Mouse (Mus musculus): ENCODE measurements around the gene Aqp9. TPM values are rescaled to one million over a fixed set of nuclear protein-coding genes. Genes with fewer than 3 reads are reported as not detected.

Gene Aqp9
- polyA plus RNA-seq, 1 experiment from 2014 or later: 7.5 TPM

GRCm38 (mm10) chr9:71202265-71202664, 33.8 kb upstream of the Aqp9 start:
- 53% methylated on average over 4 of the region's 4 CpGs for WGBS (ENCODE audit: insufficient replicate concordance)
- Histone ChIP-seq H3K4me1 (ENCODE audit: control insufficient read depth, low read depth, low read length) (no peaks in the 10 kb centered on the region), H3K4me3 (ENCODE audit: low read depth, low read length) (no peak overlapping the region), H3K4me2 (ENCODE audit: low read depth, low read length) (no peak overlapping the region), H3K27me3 (ENCODE audit: control insufficient read depth, insufficient read depth, low read depth, low read length) (no peaks in the 10 kb centered on the region), H3K36me3 (ENCODE audit: control insufficient read depth, insufficient read depth) (no peaks in the 10 kb centered on the region), H3K27ac (ENCODE audit: low read length) (no peak overlapping the region), H3K9me3 (replicated peaks; ENCODE audit: control insufficient read depth, low read length) (no peaks in the 10 kb centered on the region), H3K9ac (ENCODE audit: low read depth, low read length) (no peak overlapping the region)
- ATAC-seq (ENCODE audit: low read depth): no peak

- no peaks in the 10 kb centered on the region for H3K9me3 ChIP-seq (replicated peaks; ENCODE audit: control insufficient read depth, low read length)
- H3K9ac ChIP-seq (ENCODE audit: low read depth, low read length): no peak overlapping the region
- no peak overlapping the region for H3K4me3 ChIP-seq (ENCODE audit: low read depth, low read length)
- no peaks in the 10 kb centered on the region for H3K36me3 ChIP-seq (ENCODE audit: control insufficient read depth, insufficient read depth)
- no peaks in the 10 kb centered on the region for H3K27me3 ChIP-seq (ENCODE audit: control insufficient read depth, insufficient read depth, low read depth, low read length)
- H3K4me2 ChIP-seq (ENCODE audit: low read depth, low read length): no peak overlapping the region
- no peaks in the 10 kb centered on the region for H3K4me1 ChIP-seq (ENCODE audit: control insufficient read depth, low read depth, low read length)
- ATAC-seq (ENCODE audit: low read depth): no peak
- WGBS (ENCODE audit: insufficient replicate concordance): 39% methylated on average over 5 of the region's 5 CpGs
- no peak overlapping the region for H3K27ac ChIP-seq (ENCODE audit: low read length)
These were observed 30.3 kb upstream of the Aqp9 start for GRCm38 (mm10) chr9:71198826-71199225.

- no peaks in the 10 kb centered on the region for H3K36me3 ChIP-seq (ENCODE audit: control insufficient read depth, insufficient read depth)
- peak overlapping the region; percentile 62 for H3K4me2 ChIP-seq (ENCODE audit: low read depth, low read length)
- peak overlapping the region; percentile 44 for H3K9ac ChIP-seq (ENCODE audit: low read depth, low read length)
- WGBS (ENCODE audit: insufficient replicate concordance): 2% methylated on average over 12 of the region's 12 CpGs
- no peaks in the 10 kb centered on the region for H3K27me3 ChIP-seq (ENCODE audit: control insufficient read depth, insufficient read depth, low read depth, low read length)
- peaks cover 25% of the 10 kb centered on the region for H3K4me1 ChIP-seq (ENCODE audit: control insufficient read depth, low read depth, low read length)
- peak; percentile 91 for ATAC-seq (ENCODE audit: low read depth)
- peak overlapping the region; percentile 34 for H3K4me3 ChIP-seq (ENCODE audit: low read depth, low read length)
- H3K27ac ChIP-seq (ENCODE audit: low read length): peak overlapping the region; percentile 39; the same call in 1 of the 2 replicates
- no peaks in the 10 kb centered on the region for H3K9me3 ChIP-seq (replicated peaks; ENCODE audit: control insufficient read depth, low read length)
These were observed 20.3 kb upstream of the Aqp9 start for GRCm38 (mm10) chr9:71188647-71189415.

GRCm38 (mm10) chr9:71187396-71187795, 18.9 kb upstream of the Aqp9 start:
- Histone ChIP-seq H3K9ac (ENCODE audit: low read depth, low read length) (no peak overlapping the region), H3K4me1 (ENCODE audit: control insufficient read depth, low read depth, low read length) (peaks cover 25% of the 10 kb centered on the region), H3K27me3 (ENCODE audit: control insufficient read depth, insufficient read depth, low read depth, low read length) (no peaks in the 10 kb centered on the region), H3K4me3 (ENCODE audit: low read depth, low read length) (no peak overlapping the region), H3K9me3 (replicated peaks; ENCODE audit: control insufficient read depth, low read length) (no peaks in the 10 kb centered on the region), H3K4me2 (ENCODE audit: low read depth, low read length) (no peak overlapping the region), H3K27ac (ENCODE audit: low read length) (no peak overlapping the region), H3K36me3 (ENCODE audit: control insufficient read depth, insufficient read depth) (no peaks in the 10 kb centered on the region)
- WGBS (ENCODE audit: insufficient replicate concordance): 28% methylated on average over 7 of the region's 7 CpGs
- no peak for ATAC-seq (ENCODE audit: low read depth)

- WGBS (ENCODE audit: insufficient replicate concordance): 63% methylated on average over 2 of the region's 2 CpGs
- no peak overlapping the region for H3K4me3 ChIP-seq (ENCODE audit: low read depth, low read length)
- ATAC-seq (ENCODE audit: low read depth): peak; percentile 59
- 0 out of 2 replicates have a peak overlapping the region, but pooled peaks have one; percentile 23 for H3K27ac ChIP-seq (ENCODE audit: low read length)
- H3K36me3 ChIP-seq (ENCODE audit: control insufficient read depth, insufficient read depth): no peaks in the 10 kb centered on the region
- H3K9ac ChIP-seq (ENCODE audit: low read depth, low read length): no peak overlapping the region
- peak overlapping the region; percentile 7; the same call in 1 of the 2 replicates for H3K4me2 ChIP-seq (ENCODE audit: low read depth, low read length)
- H3K9me3 ChIP-seq (replicated peaks; ENCODE audit: control insufficient read depth, low read length): no peaks in the 10 kb centered on the region
- H3K27me3 ChIP-seq (ENCODE audit: control insufficient read depth, insufficient read depth, low read depth, low read length): no peaks in the 10 kb centered on the region
- H3K4me1 ChIP-seq (ENCODE audit: control insufficient read depth, low read depth, low read length): peaks cover 25% of the 10 kb centered on the region
These were observed 17.3 kb upstream of the Aqp9 start for GRCm38 (mm10) chr9:71185823-71186222.

- ATAC-seq (ENCODE audit: low read depth): no peak
- Histone ChIP-seq H3K36me3 (ENCODE audit: control insufficient read depth, insufficient read depth) (no peaks in the 10 kb centered on the region), H3K4me1 (ENCODE audit: control insufficient read depth, low read depth, low read length) (peaks cover 25% of the 10 kb centered on the region), H3K9ac (ENCODE audit: low read depth, low read length) (no peak overlapping the region), H3K4me2 (ENCODE audit: low read depth, low read length) (no peak overlapping the region), H3K27me3 (ENCODE audit: control insufficient read depth, insufficient read depth, low read depth, low read length) (no peaks in the 10 kb centered on the region), H3K9me3 (replicated peaks; ENCODE audit: control insufficient read depth, low read length) (no peaks in the 10 kb centered on the region), H3K4me3 (ENCODE audit: low read depth, low read length) (no peak overlapping the region), H3K27ac (ENCODE audit: low read length) (no peak overlapping the region)
These were observed 16.8 kb upstream of the Aqp9 start for GRCm38 (mm10) chr9:71185285-71185684.

GRCm38 (mm10) chr9:71179964-71180700, 11.7 kb upstream of the Aqp9 start:
- H3K4me2 ChIP-seq (ENCODE audit: low read depth, low read length): peak overlapping the region; percentile 18; the same call in 1 of the 2 replicates
- peak overlapping the region; percentile 22; the same call in 1 of the 2 replicates for H3K27ac ChIP-seq (ENCODE audit: low read length)
- H3K27me3 ChIP-seq (ENCODE audit: control insufficient read depth, insufficient read depth, low read depth, low read length): no peaks in the 10 kb centered on the region
- no peak for ATAC-seq (ENCODE audit: low read depth)
- 54% methylated on average over 8 of the region's 8 CpGs for WGBS (ENCODE audit: insufficient replicate concordance)
- no peak overlapping the region for H3K4me3 ChIP-seq (ENCODE audit: low read depth, low read length)
- H3K9ac ChIP-seq (ENCODE audit: low read depth, low read length): no peak overlapping the region
- no peaks in the 10 kb centered on the region for H3K9me3 ChIP-seq (replicated peaks; ENCODE audit: control insufficient read depth, low read length)
- H3K4me1 ChIP-seq (ENCODE audit: control insufficient read depth, low read depth, low read length): peaks cover 28% of the 10 kb centered on the region
- H3K36me3 ChIP-seq (ENCODE audit: control insufficient read depth, insufficient read depth): no peaks in the 10 kb centered on the region

- peak overlapping the region; percentile 16 for H3K27ac ChIP-seq (ENCODE audit: low read length)
- H3K4me1 ChIP-seq (ENCODE audit: control insufficient read depth, low read depth, low read length): peaks cover 32% of the 10 kb centered on the region
- H3K4me3 ChIP-seq (ENCODE audit: low read depth, low read length): no peak overlapping the region
- H3K27me3 ChIP-seq (ENCODE audit: control insufficient read depth, insufficient read depth, low read depth, low read length): no peaks in the 10 kb centered on the region
- H3K36me3 ChIP-seq (ENCODE audit: control insufficient read depth, insufficient read depth): no peaks in the 10 kb centered on the region
- no peak overlapping the region for H3K9ac ChIP-seq (ENCODE audit: low read depth, low read length)
- H3K4me2 ChIP-seq (ENCODE audit: low read depth, low read length): peak overlapping the region; percentile 18
- no peaks in the 10 kb centered on the region for H3K9me3 ChIP-seq (replicated peaks; ENCODE audit: control insufficient read depth, low read length)
- WGBS (ENCODE audit: insufficient replicate concordance): 17% methylated on average over 6 of the region's 6 CpGs
- peak; percentile 78 for ATAC-seq (ENCODE audit: low read depth)
These were observed 10.9 kb upstream of the Aqp9 start for GRCm38 (mm10) chr9:71179276-71179896.

Data from liver, embryonic 16.5 days (tissue).